In the genomic region with DNA sequence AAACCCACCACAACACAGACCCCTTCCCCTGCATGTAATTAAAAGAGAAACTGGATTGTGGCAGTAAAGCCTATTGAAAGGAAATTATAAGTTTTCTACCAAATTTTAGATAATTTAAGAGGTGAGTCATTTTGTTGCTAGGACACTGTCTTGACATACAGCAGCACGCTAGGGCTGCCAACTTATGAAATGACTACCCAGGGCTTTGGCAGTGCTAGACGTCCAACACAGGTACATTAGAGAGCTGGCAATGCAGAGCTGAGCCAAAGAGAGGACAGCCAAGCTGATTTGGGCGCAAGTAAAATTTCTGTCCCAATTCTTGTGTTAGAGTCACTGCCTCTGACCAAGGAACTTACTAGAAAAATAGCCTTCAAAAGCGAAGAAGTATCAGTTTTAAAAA, we compare ENCODE assay signal across 20 mouse cellular contexts.
DNase-seq lines count a peak whose midpoint lies in the region; ATAC-seq and TF ChIP-seq lines count a peak whose summit lies in the region.
"Had no signal": no experiment of that assay in that cellular context is flagged by ENCODE, and none has a peak within 500 bp of the region (broad histone marks: within the 10 kb centered on the region; RNA-seq: fewer than 3 reads in every experiment).

No protein-coding gene starts in this region.

- H3K9me3 ChIP-seq in liver, postnatal 0 days (ENCODE audit: low read length), result no peaks in the 10 kb centered on the region
- H3K9me3 ChIP-seq: embryonic facial prominence, embryonic 12.5 days; forebrain, embryonic 15.5 days; G1E; hindbrain, embryonic 12.5 days had no signal

- TF ChIP-seq EP300 in liver, postnatal 0 days (IDR thresholded peaks at IDR 0.05; ENCODE audit: low read depth), result no peak

- no peak overlapping the region for H3K9ac ChIP-seq in liver, postnatal 0 days (replicated peaks)
- H3K9ac ChIP-seq: embryonic facial prominence, embryonic 12.5 days; forebrain, embryonic 15.5 days; hindbrain, embryonic 12.5 days had no signal

- DNase-seq in adrenal gland, adult 2 months, result peak; percentile 13
- no peak for DNase-seq in adrenal gland, adult 8-10 months
- DNase-seq in cerebellum, postnatal 14 days, result peak; percentile 28 to 63
- no peak for DNase-seq in cerebellum, adult 11 months
- no peak for DNase-seq in liver, postnatal 0 days
- DNase-seq in liver (no peak), NIH3T3 (ENCODE audit: low read depth) (peak; percentile 52)
- DNase-seq: B cell, adult 2 months; cerebellum, adult 9-11 months; gastrocnemius, postnatal 36 days; heart, adult 11 months; heart, postnatal 10 days; heart, postnatal 4 days had no signal

- H3K27ac ChIP-seq in liver, postnatal 0 days (ENCODE audit: low read depth), result no peak overlapping the region
- H3K27ac ChIP-seq: embryonic facial prominence, embryonic 12.5 days; forebrain, embryonic 15.5 days; hindbrain, embryonic 12.5 days had no signal

- WGBS in liver, postnatal 0 days (ENCODE audit: insufficient replicate concordance), result 65% methylated on average over 4 of the region's 4 CpGs

- no peak overlapping the region for H3K4me2 ChIP-seq in liver, postnatal 0 days (ENCODE audit: low read depth, low read length)
- H3K4me2 ChIP-seq: embryonic facial prominence, embryonic 12.5 days; forebrain, embryonic 15.5 days; hindbrain, embryonic 12.5 days had no signal

- no peak for TF ChIP-seq CTCF in liver, postnatal 0 days (IDR thresholded peaks at IDR 0.05; ENCODE audit: low read depth)

- H3K27me3 ChIP-seq in liver, postnatal 0 days (ENCODE audit: insufficient read depth, low read length), result no peaks in the 10 kb centered on the region
- H3K27me3 ChIP-seq: embryonic facial prominence, embryonic 12.5 days; forebrain, embryonic 15.5 days; hindbrain, embryonic 12.5 days had no signal

- no peaks in the 10 kb centered on the region for H3K4me1 ChIP-seq in liver, postnatal 0 days (ENCODE audit: insufficient read depth)
- H3K4me1 ChIP-seq: embryonic facial prominence, embryonic 12.5 days; hindbrain, embryonic 12.5 days had no signal

- no peak overlapping the region for H3K4me3 ChIP-seq in liver, postnatal 0 days (ENCODE audit: low read depth, low read length)
- H3K4me3 ChIP-seq: embryonic facial prominence, embryonic 12.5 days; forebrain, embryonic 15.5 days; hindbrain, embryonic 12.5 days had no signal

- ATAC-seq in liver, postnatal 0 days, result peak; percentile 57; the same call in 1 of the 2 replicates
- ATAC-seq: CD4-positive, CD25-positive, alpha-beta regulatory T cell, adult 4 months; hindbrain, embryonic 16.5 days; inflammation-experienced regulatory T-cells, adult 6 months had no signal

- no peaks in the 10 kb centered on the region for H3K36me3 ChIP-seq in liver, postnatal 0 days (replicated peaks; ENCODE audit: insufficient read depth, low read length)
- H3K36me3 ChIP-seq: embryonic facial prominence, embryonic 12.5 days; forebrain, embryonic 15.5 days; G1E; hindbrain, embryonic 12.5 days had no signal

Comparison
In these comparisons a context has a peak if more than half of its experiments do, and no peak if none do; other contexts are left out.
1. DNase-seq: peak in adrenal gland, adult 2 months (single experiment), cerebellum, postnatal 14 days (2 of 2) and NIH3T3 (single experiment); none in adrenal gland, adult 8-10 months (single experiment), cerebellum, adult 11 months (single experiment), liver, postnatal 0 days (single experiment) and liver (single experiment).